Comparison of ENCODE assay signal across 8 mouse cellular contexts in genomic region chr17:63499636-63500155, GRCm38 (mm10). TPM values are rescaled to one million over a fixed set of nuclear protein-coding genes. Genes with fewer than 3 reads are reported as not detected.
DNase-seq lines count a peak whose midpoint lies in the region; ATAC-seq and TF ChIP-seq lines count a peak whose summit lies in the region.

Fbxl17 (minus strand) TSS chr17:63500017.

- peak; percentile 58 for ATAC-seq in limb, embryonic 14.5 days (ENCODE audit: low FRiP score, low read depth)
- ATAC-seq in midbrain, embryonic 15.5 days (replicated peaks), result peak; percentile 70

- peak; percentile 76 for DNase-seq in 3134 (ENCODE audit: extremely low read depth, insufficient read length, low spot score)
- peak; percentile 46 for DNase-seq in adrenal gland, adult 8-10 months
- DNase-seq in embryonic facial prominence, embryonic 10.5 days (ENCODE audit: low spot score), result peak; percentile 73
- peak in 1 of 2 experiments; percentile 83 for DNase-seq in heart, adult 2 months
- DNase-seq in kidney, adult 2 months, result peak; percentile 74
- DNase-seq in limb, embryonic 14.5 days (ENCODE audit: low spot score), result peak; percentile 19
- peak; percentile 52 to 70 for DNase-seq in spleen, adult 18-20 months

- H3K79me2 ChIP-seq in heart, adult 2 months (replicated peaks; ENCODE audit: control insufficient read depth, insufficient read depth, low read length), result peaks cover 6% of the 10 kb centered on the region

- H3K4me2 ChIP-seq in limb, embryonic 14.5 days (replicated peaks; ENCODE audit: low read depth, low read length, severe bottlenecking), result peak within 1 kb of the TSS; percentile 75
- peak within 1 kb of the TSS; percentile 65 for H3K4me2 ChIP-seq in midbrain, embryonic 15.5 days

- peak within 1 kb of the TSS; percentile 99 for H3K27ac ChIP-seq in embryonic facial prominence, embryonic 10.5 days (replicated peaks)
- H3K27ac ChIP-seq in heart, adult 2 months, result peak within 1 kb of the TSS; percentile 90
- peak within 1 kb of the TSS; percentile 90 for H3K27ac ChIP-seq in kidney, adult 2 months (ENCODE audit: insufficient read depth, low read depth, low read length)
- H3K27ac ChIP-seq in limb, embryonic 14.5 days (replicated peaks; ENCODE audit: low read depth, low read length), result peak within 1 kb of the TSS; percentile 98
- peak within 1 kb of the TSS; percentile 98 for H3K27ac ChIP-seq in midbrain, embryonic 15.5 days

- TF ChIP-seq EP300 in heart, adult 2 months (IDR thresholded peaks at IDR 0.05; ENCODE audit: insufficient read depth, low read depth, low read length), result no peak

- H3K4me3 ChIP-seq in embryonic facial prominence, embryonic 10.5 days, result peak within 1 kb of the TSS; percentile 91
- peak within 1 kb of the TSS; percentile 93 for H3K4me3 ChIP-seq in heart, adult 2 months
- H3K4me3 ChIP-seq in kidney, adult 2 months (ENCODE audit: insufficient read depth, low read depth, low read length), result peak within 1 kb of the TSS; percentile 79
- H3K4me3 ChIP-seq in limb, embryonic 14.5 days (replicated peaks; ENCODE audit: low read length), result peak within 1 kb of the TSS; percentile 91
- peak within 1 kb of the TSS; percentile 98 for H3K4me3 ChIP-seq in midbrain, embryonic 15.5 days

- H3K36me3 ChIP-seq in embryonic facial prominence, embryonic 10.5 days (replicated peaks), result peaks cover 14% of the 10 kb centered on the region; the same call in 1 of the 2 replicates
- peaks cover 12% of the 10 kb centered on the region for H3K36me3 ChIP-seq in heart, adult 2 months (ENCODE audit: control insufficient read depth, insufficient read depth, low read length)
- no peaks in the 10 kb centered on the region for H3K36me3 ChIP-seq in kidney, adult 2 months (ENCODE audit: control insufficient read depth, insufficient read depth, low read length)
- H3K36me3 ChIP-seq in limb, embryonic 14.5 days (ENCODE audit: control insufficient read depth, insufficient read depth, low read length), result peaks cover 3% of the 10 kb centered on the region; the same call in 1 of the 2 replicates
- H3K36me3 ChIP-seq in midbrain, embryonic 15.5 days (replicated peaks), result no peaks in the 10 kb centered on the region

- no peaks in the 10 kb centered on the region for H3K9me3 ChIP-seq in embryonic facial prominence, embryonic 10.5 days
- H3K9me3 ChIP-seq in limb, embryonic 14.5 days (ENCODE audit: control insufficient read depth, low read length), result no peaks in the 10 kb centered on the region
- no peaks in the 10 kb centered on the region for H3K9me3 ChIP-seq in midbrain, embryonic 15.5 days

- H3K9ac ChIP-seq in heart, adult 2 months (ENCODE audit: low read depth, low read length), result peak within 1 kb of the TSS; percentile 98
- H3K9ac ChIP-seq in limb, embryonic 14.5 days (ENCODE audit: low read depth, low read length, severe bottlenecking), result peak within 1 kb of the TSS; percentile 98
- H3K9ac ChIP-seq in midbrain, embryonic 15.5 days, result peak within 1 kb of the TSS; percentile 100

- under 1% methylated on average over 80 of the region's 80 CpGs for WGBS in embryonic facial prominence, embryonic 10.5 days
- WGBS in heart, adult 2 months, result under 1% methylated on average over 79 of the region's 80 CpGs
- 1% methylated on average over 73 of the region's 80 CpGs for WGBS in kidney, adult 2 months
- 0% methylated on average over 15 of the region's 80 CpGs for WGBS in limb, embryonic 14.5 days
- WGBS in midbrain, embryonic 15.5 days, result under 1% methylated on average over 73 of the region's 80 CpGs

- TF ChIP-seq POLR2A in heart, adult 2 months (IDR thresholded peaks at IDR 0.05; ENCODE audit: insufficient read depth, low read depth, low read length), result no peak
- TF ChIP-seq POLR2A in kidney, adult 2 months (IDR thresholded peaks at IDR 0.05; ENCODE audit: low read depth, low read length), result no peak
- no peak for TF ChIP-seq POLR2A in limb, embryonic 14.5 days (IDR thresholded peaks at IDR 0.05; ENCODE audit: borderline replicate concordance, extremely low read depth, insufficient read depth, insufficient read length)

- intact Hi-C loops in heart, adult 2 months (cut with DNase I), result loop anchor here (10.0 kb wide), 1 partner anchor 365 kb away; the partner anchor contains the start of genes A930002H24Rik and Fer

- no peaks in the 10 kb centered on the region for H3K27me3 ChIP-seq in embryonic facial prominence, embryonic 10.5 days (replicated peaks; ENCODE audit: low read depth, poor library complexity, severe bottlenecking)
- H3K27me3 ChIP-seq in heart, adult 2 months (ENCODE audit: control insufficient read depth, insufficient read depth, low read length), result no peaks in the 10 kb centered on the region
- H3K27me3 ChIP-seq in kidney, adult 2 months (replicated peaks; ENCODE audit: control insufficient read depth, insufficient read depth, low read length), result no peaks in the 10 kb centered on the region
- no peaks in the 10 kb centered on the region for H3K27me3 ChIP-seq in limb, embryonic 14.5 days (ENCODE audit: control insufficient read depth, insufficient read depth, low read length)
- no peaks in the 10 kb centered on the region for H3K27me3 ChIP-seq in midbrain, embryonic 15.5 days (replicated peaks)

- H3K4me1 ChIP-seq in embryonic facial prominence, embryonic 10.5 days, result peaks cover 39% of the 10 kb centered on the region
- H3K4me1 ChIP-seq in heart, adult 2 months (ENCODE audit: control insufficient read depth, insufficient read depth, low read length), result peaks cover 14% of the 10 kb centered on the region
- peaks cover 19% of the 10 kb centered on the region for H3K4me1 ChIP-seq in kidney, adult 2 months (ENCODE audit: control insufficient read depth, insufficient read depth, low read length)
- H3K4me1 ChIP-seq in limb, embryonic 14.5 days (ENCODE audit: control insufficient read depth, insufficient read depth, low read length), result peaks cover 30% of the 10 kb centered on the region
- peaks cover 46% of the 10 kb centered on the region for H3K4me1 ChIP-seq in midbrain, embryonic 15.5 days

- TF ChIP-seq CTCF in heart, adult 2 months (IDR thresholded peaks at IDR 0.05), result no peak
- no peak for TF ChIP-seq CTCF in kidney, adult 2 months (conservative IDR thresholded peaks at IDR 0.05; ENCODE audit: insufficient read depth, insufficient read length, low read depth, low read length)

RNA-seq across cellular contexts. Expression of gene Fbxl17, which starts in this region (rescaled TPM):
- total RNA-seq in adrenal gland, adult 8-10 months (2022), result 10 to 100 TPM; 35.8 to 48.6 (median 42.7) TPM
- 3.4 and 3.8 TPM in 2 replicates for polyA plus RNA-seq in embryonic facial prominence, embryonic 10.5 days (2016; fragmentation: Nextera tagmentation; extraction: Ambion mirVana)
- total RNA-seq in heart, adult 2 months (2021), result 10 to 100 TPM; 25.5 to 25.9 TPM
- polyA plus RNA-seq in heart, adult 2 months (2012; rRNA removed), result 7.8 and 15.0 TPM in 2 replicates
- polyA plus RNA-seq in kidney, adult 2 months (2012; rRNA removed), result 9.2 and 10.2 TPM in 2 replicates
- polyA plus RNA-seq in limb, embryonic 14.5 days (2012; rRNA removed), result 12.6 and 13.3 TPM in 2 replicates
- polyA plus RNA-seq in limb, embryonic 14.5 days (2014; fragmentation: Nextera tagmentation; extraction: Ambion mirVana), result 12.9 and 14.7 TPM in 2 replicates
- 26.5 and 39.8 TPM in 2 replicates for polyA plus RNA-seq in midbrain, embryonic 15.5 days (2015; fragmentation: Nextera tagmentation; extraction: Ambion mirVana)
